Mouse (Mus musculus): Measurements from ENCODE around the gene Sars. TPM values are rescaled to one million over a fixed set of nuclear protein-coding genes. Genes with fewer than 3 reads are reported as not detected.

Sars gene
- polyA plus RNA-seq, 1 experiment from 2014 or later, result 220 TPM

GRCm38 (mm10) chr3:108414857-108415830, 29.9 kb downstream of the Sars start, which contains the start of gene Celsr2:
TSS of gene Celsr2 (minus strand) at chr3:108415552.
- peak; percentile 37 for ATAC-seq
- peaks cover 19% of the 10 kb centered on the region for H3K36me3 ChIP-seq (ENCODE audit: control insufficient read depth, insufficient read depth, low read length)
- peaks cover 3% of the 10 kb centered on the region; the same call in 1 of the 2 replicates for H3K9me3 ChIP-seq (replicated peaks; ENCODE audit: control insufficient read depth, low read length, poor library complexity, severe bottlenecking)
- peak within 1 kb of the TSS; percentile 93 for H3K4me2 ChIP-seq (ENCODE audit: low read length)
- H3K9ac ChIP-seq (ENCODE audit: low read depth, low read length), result peak within 1 kb of the TSS; percentile 97
- H3K27ac ChIP-seq (ENCODE audit: low read length), result peak within 1 kb of the TSS; percentile 94
- 3% methylated on average over 58 of the region's 67 CpGs for WGBS
- peak within 1 kb of the TSS; percentile 92 for H3K4me3 ChIP-seq (ENCODE audit: low read depth, low read length)
- peaks cover 38% of the 10 kb centered on the region for H3K4me1 ChIP-seq (ENCODE audit: control insufficient read depth, insufficient read depth, low read length)
- H3K27me3 ChIP-seq (ENCODE audit: control insufficient read depth, insufficient read depth, low read depth, low read length), result no peaks in the 10 kb centered on the region

- no peak for ATAC-seq
- Histone ChIP-seq H3K9ac (ENCODE audit: low read depth, low read length) (no peak overlapping the region), H3K9me3 (replicated peaks; ENCODE audit: control insufficient read depth, low read length, poor library complexity, severe bottlenecking) (peaks cover 3% of the 10 kb centered on the region; the same call in 1 of the 2 replicates), H3K4me1 (ENCODE audit: control insufficient read depth, insufficient read depth, low read length) (peaks cover 48% of the 10 kb centered on the region), H3K27me3 (ENCODE audit: control insufficient read depth, insufficient read depth, low read depth, low read length) (no peaks in the 10 kb centered on the region), H3K36me3 (ENCODE audit: control insufficient read depth, insufficient read depth, low read length) (peaks cover 19% of the 10 kb centered on the region), H3K4me3 (ENCODE audit: low read depth, low read length) (no peak overlapping the region), H3K27ac (ENCODE audit: low read length) (no peak overlapping the region), H3K4me2 (ENCODE audit: low read length) (no peak overlapping the region)
- 96% methylated on average over 35 of the region's 35 CpGs for WGBS
Measured at GRCm38 (mm10) chr3:108413634-108414360, 31.2 kb downstream of the Sars start.

GRCm38 (mm10) chr3:108411754-108412121, 33.3 kb downstream of the Sars start:
- WGBS, result 11% methylated on average over 7 of the region's 8 CpGs
- peaks cover 52% of the 10 kb centered on the region for H3K4me1 ChIP-seq (ENCODE audit: control insufficient read depth, insufficient read depth, low read length)

GRCm38 (mm10) chr3:108411026-108411753, 33.8 kb downstream of the Sars start:
- 0 out of 2 replicates have a peak, but pooled peaks have one; percentile 0 for ATAC-seq
- 6% methylated on average over 5 of the region's 5 CpGs for WGBS
- H3K9me3 ChIP-seq (replicated peaks; ENCODE audit: control insufficient read depth, low read length, poor library complexity, severe bottlenecking), result peaks cover 3% of the 10 kb centered on the region; the same call in 1 of the 2 replicates
- H3K9ac ChIP-seq (ENCODE audit: low read depth, low read length), result peak overlapping the region; percentile 79
- peaks cover 51% of the 10 kb centered on the region for H3K4me1 ChIP-seq (ENCODE audit: control insufficient read depth, insufficient read depth, low read length)
- peak overlapping the region; percentile 88 for H3K27ac ChIP-seq (ENCODE audit: low read length)
- peak overlapping the region; percentile 28 for H3K4me3 ChIP-seq (ENCODE audit: low read depth, low read length)
- H3K27me3 ChIP-seq (ENCODE audit: control insufficient read depth, insufficient read depth, low read depth, low read length), result no peaks in the 10 kb centered on the region
- peaks cover 27% of the 10 kb centered on the region for H3K36me3 ChIP-seq (ENCODE audit: control insufficient read depth, insufficient read depth, low read length)
- peak overlapping the region; percentile 65 for H3K4me2 ChIP-seq (ENCODE audit: low read length)

More at GRCm38 (mm10) chr3:108411754-108412121, 33.3 kb downstream of the Sars start:
- H3K4me2 ChIP-seq (ENCODE audit: low read length), result peak overlapping the region; percentile 65
- peak overlapping the region; percentile 28 for H3K4me3 ChIP-seq (ENCODE audit: low read depth, low read length)
- peaks cover 3% of the 10 kb centered on the region; the same call in 1 of the 2 replicates for H3K9me3 ChIP-seq (replicated peaks; ENCODE audit: control insufficient read depth, low read length, poor library complexity, severe bottlenecking)
- peak; percentile 43 for ATAC-seq
- no peaks in the 10 kb centered on the region for H3K27me3 ChIP-seq (ENCODE audit: control insufficient read depth, insufficient read depth, low read depth, low read length)
- H3K9ac ChIP-seq (ENCODE audit: low read depth, low read length), result peak overlapping the region; percentile 79
- H3K36me3 ChIP-seq (ENCODE audit: control insufficient read depth, insufficient read depth, low read length), result peaks cover 24% of the 10 kb centered on the region
- peak overlapping the region; percentile 88 for H3K27ac ChIP-seq (ENCODE audit: low read length)

GRCm38 (mm10) chr3:108410359-108410714, 34.7 kb downstream of the Sars start:
- no peaks in the 10 kb centered on the region for H3K27me3 ChIP-seq (ENCODE audit: control insufficient read depth, insufficient read depth, low read depth, low read length)
- H3K4me2 ChIP-seq (ENCODE audit: low read length), result peak overlapping the region; percentile 65
- peak overlapping the region; percentile 28 for H3K4me3 ChIP-seq (ENCODE audit: low read depth, low read length)
- 3% methylated on average over 5 of the region's 5 CpGs for WGBS
- ATAC-seq, result no peak; the same call in 1 of the 2 replicates
- peak overlapping the region; percentile 88 for H3K27ac ChIP-seq (ENCODE audit: low read length)
- peaks cover 3% of the 10 kb centered on the region; the same call in 1 of the 2 replicates for H3K9me3 ChIP-seq (replicated peaks; ENCODE audit: control insufficient read depth, low read length, poor library complexity, severe bottlenecking)
- peak overlapping the region; percentile 79 for H3K9ac ChIP-seq (ENCODE audit: low read depth, low read length)
- H3K4me1 ChIP-seq (ENCODE audit: control insufficient read depth, insufficient read depth, low read length), result peaks cover 56% of the 10 kb centered on the region
- H3K36me3 ChIP-seq (ENCODE audit: control insufficient read depth, insufficient read depth, low read length), result peaks cover 27% of the 10 kb centered on the region

- H3K9me3 ChIP-seq (replicated peaks; ENCODE audit: control insufficient read depth, low read length, poor library complexity, severe bottlenecking), result peaks cover 3% of the 10 kb centered on the region; the same call in 1 of the 2 replicates
- H3K27me3 ChIP-seq (ENCODE audit: control insufficient read depth, insufficient read depth, low read depth, low read length), result no peaks in the 10 kb centered on the region
- peaks cover 56% of the 10 kb centered on the region for H3K4me1 ChIP-seq (ENCODE audit: control insufficient read depth, insufficient read depth, low read length)
- 16% methylated on average over 8 of the region's 8 CpGs for WGBS
- peak overlapping the region; percentile 88 for H3K27ac ChIP-seq (ENCODE audit: low read length)
- peak overlapping the region; percentile 28 for H3K4me3 ChIP-seq (ENCODE audit: low read depth, low read length)
- H3K9ac ChIP-seq (ENCODE audit: low read depth, low read length), result peak overlapping the region; percentile 79
- H3K4me2 ChIP-seq (ENCODE audit: low read length), result peak overlapping the region; percentile 65
- peaks cover 27% of the 10 kb centered on the region for H3K36me3 ChIP-seq (ENCODE audit: control insufficient read depth, insufficient read depth, low read length)
- no peak for ATAC-seq
Measured at GRCm38 (mm10) chr3:108409656-108410358, 35.2 kb downstream of the Sars start.

- Histone ChIP-seq H3K4me3 (ENCODE audit: low read depth, low read length) (no peak overlapping the region), H3K36me3 (ENCODE audit: control insufficient read depth, insufficient read depth, low read length) (peaks cover 21% of the 10 kb centered on the region)
- ATAC-seq, result no peak
Measured at GRCm38 (mm10) chr3:108408517-108409008, 36.4 kb downstream of the Sars start.

More at GRCm38 (mm10) chr3:108408517-108409008, 36.4 kb downstream of the Sars start:
- no peak overlapping the region for H3K9ac ChIP-seq (ENCODE audit: low read depth, low read length)
- H3K9me3 ChIP-seq (replicated peaks; ENCODE audit: control insufficient read depth, low read length, poor library complexity, severe bottlenecking), result 0 out of 2 replicates have a peak, but pooled peaks cover 3% of the 10 kb centered on the region
- no peak overlapping the region for H3K27ac ChIP-seq (ENCODE audit: low read length)
- no peak overlapping the region for H3K4me2 ChIP-seq (ENCODE audit: low read length)
- WGBS, result 90% methylated on average over 8 of the region's 8 CpGs
- H3K27me3 ChIP-seq (ENCODE audit: control insufficient read depth, insufficient read depth, low read depth, low read length), result no peaks in the 10 kb centered on the region
- H3K4me1 ChIP-seq (ENCODE audit: control insufficient read depth, insufficient read depth, low read length), result peaks cover 50% of the 10 kb centered on the region

Data from midbrain, embryonic 16.5 days (tissue).